Mouse (Mus musculus) intestine, embryonic 14.5 days (tissue): ENCODE measurements around the gene Cotl1. TPM values are rescaled to one million over a fixed set of nuclear protein-coding genes. Genes with fewer than 3 reads are reported as not detected.

Experiments
- ATAC-seq: fragments of 200-750 bp; cut with Nextera tagmentation; replicated peaks from 2 replicates; pipeline ENCODE4 v1.8.0; 2017; ENCODE audit warnings: low read depth, moderate number of reproducible peaks, moderate TSS enrichment, moderate library complexity; ENCODE audit not compliant: low FRiP score, low TSS enrichment
- DNase-seq: peaks from one replicate; pipeline ENCODE4 v3.0.0-alpha.2; 2018; ENCODE audit warnings: low spot score
- H3K27ac ChIP-seq: fragments of 300-500 bp; sonication (generic); 2 replicates; pipeline ENCODE4 v1.5.1; 2014; ENCODE audit warnings: low read depth, mild to moderate bottlenecking, control low read depth
- H3K27me3 ChIP-seq: fragments of 300-500 bp; sonication (generic); replicated peaks from 2 replicates; pipeline ENCODE4 v1.6.1; 2014; ENCODE audit warnings: low read length, control low read depth; ENCODE audit not compliant: control insufficient read depth, insufficient read depth
- H3K36me3 ChIP-seq: fragments of 300-500 bp; sonication (generic); 2 replicates; pipeline ENCODE4 v1.6.1; 2014; ENCODE audit warnings: low read length, control low read depth; ENCODE audit not compliant: control insufficient read depth, insufficient read depth
- H3K4me1 ChIP-seq: fragments of 300-500 bp; sonication (generic); replicated peaks from 2 replicates; pipeline ENCODE4 v1.6.1; 2014; ENCODE audit warnings: low read length, control low read depth, mixed read lengths; ENCODE audit not compliant: control insufficient read depth, insufficient read depth
- H3K4me2 ChIP-seq: fragments of 300-500 bp; sonication (generic); 2 replicates; pipeline ENCODE4 v1.6.1; 2014; ENCODE audit warnings: low read length
- H3K4me3 ChIP-seq: fragments of 300-500 bp; sonication (generic); 2 replicates; pipeline ENCODE4 v1.5.1; 2014; ENCODE audit warnings: low read depth, low read length, control low read depth, mixed read lengths
- H3K9ac ChIP-seq: fragments of 300-500 bp; sonication (generic); 2 replicates; pipeline ENCODE4 v1.6.1; 2014; ENCODE audit warnings: mild to moderate bottlenecking, low read length
- H3K9me3 ChIP-seq: fragments of 300-500 bp; sonication (generic); 2 replicates; pipeline ENCODE4 v1.6.1; 2016; ENCODE audit warnings: low read length, control low read depth; ENCODE audit not compliant: control insufficient read depth
- WGBS: fragments of 180-500 bp; shearing (Covaris S2); extraction: QIAGEN DNeasy Blood & Tissue Kit; methylation state at CpG from one replicate; pipeline ENCODE4 v1.1.7; 2014; 5-methylcytosine and 5-hydroxymethylcytosine counted together
- polyA plus RNA-seq: library from polyadenylated mRNA; unstranded; fragments of >200 nt; fragmentation: Nextera tagmentation; extraction: Ambion mirVana; gene quantifications from 2 replicates; pipeline ENCODE4 v1.2.1, GENCODE M21; 2014

Cotl1 gene
- polyA plus RNA-seq, 1 experiment from 2014 or later: 468 TPM

- peak overlapping the region; percentile 62 for H3K4me2 ChIP-seq
- 17% methylated on average over 7 of the region's 7 CpGs for WGBS
- H3K36me3 ChIP-seq: no peaks in the 10 kb centered on the region
- H3K4me1 ChIP-seq: peaks cover 15% of the 10 kb centered on the region
- peak; percentile 17 for ATAC-seq
- peak overlapping the region; percentile 45 for H3K27ac ChIP-seq
- H3K9me3 ChIP-seq: no peaks in the 10 kb centered on the region
- no peaks in the 10 kb centered on the region for H3K27me3 ChIP-seq
- peak overlapping the region; percentile 53 for H3K4me3 ChIP-seq
- DNase-seq: no peak
- H3K9ac ChIP-seq: peak overlapping the region; percentile 54
These were observed 62.6 kb downstream of the Cotl1 start for GRCm38 (mm10) chr8:119777765-119778164.

GRCm38 (mm10) chr8:119776668-119777245, 63.6 kb downstream of the Cotl1 start:
- Histone ChIP-seq H3K4me1 (peaks cover 15% of the 10 kb centered on the region), H3K4me3 (no peak overlapping the region), H3K36me3 (peaks cover 8% of the 10 kb centered on the region; the same call in 1 of the 2 replicates), H3K9me3 (no peaks in the 10 kb centered on the region), H3K9ac (no peak overlapping the region), H3K4me2 (no peak overlapping the region), H3K27ac (no peak overlapping the region), H3K27me3 (no peaks in the 10 kb centered on the region)
- no peak for ATAC-seq
- WGBS: 83% methylated on average over 7 of the region's 7 CpGs
- no peak for DNase-seq

GRCm38 (mm10) chr8:119765761-119766444, 74.4 kb downstream of the Cotl1 start:
- Histone ChIP-seq H3K9ac (no peak overlapping the region), H3K27me3 (no peaks in the 10 kb centered on the region), H3K27ac (no peak overlapping the region), H3K4me1 (no peaks in the 10 kb centered on the region), H3K4me3 (no peak overlapping the region), H3K4me2 (no peak overlapping the region), H3K36me3 (peaks cover 26% of the 10 kb centered on the region), H3K9me3 (no peaks in the 10 kb centered on the region)
- ATAC-seq: no peak
- WGBS: 74% methylated on average over 22 of the region's 22 CpGs
- DNase-seq: no peak

GRCm38 (mm10) chr8:119765311-119765710, 75.0 kb downstream of the Cotl1 start:
- 87% methylated on average over 10 of the region's 10 CpGs for WGBS
- Histone ChIP-seq H3K9me3 (no peaks in the 10 kb centered on the region), H3K4me1 (no peaks in the 10 kb centered on the region), H3K27me3 (no peaks in the 10 kb centered on the region), H3K27ac (no peak overlapping the region), H3K9ac (no peak overlapping the region), H3K4me2 (no peak overlapping the region), H3K4me3 (no peak overlapping the region), H3K36me3 (peaks cover 31% of the 10 kb centered on the region)
- no peak for ATAC-seq
- no peak for DNase-seq

- Histone ChIP-seq H3K9me3 (no peaks in the 10 kb centered on the region), H3K4me1 (no peaks in the 10 kb centered on the region), H3K27me3 (no peaks in the 10 kb centered on the region), H3K27ac (no peak overlapping the region), H3K4me3 (no peak overlapping the region), H3K9ac (no peak overlapping the region), H3K4me2 (no peak overlapping the region), H3K36me3 (peaks cover 24% of the 10 kb centered on the region)
- ATAC-seq (no peak), DNase-seq (no peak)
- 88% methylated on average over 21 of the region's 21 CpGs for WGBS
These were observed 77.8 kb downstream of the Cotl1 start for GRCm38 (mm10) chr8:119762226-119763220.

- Histone ChIP-seq H3K4me2 (no peak overlapping the region), H3K9ac (no peak overlapping the region), H3K27me3 (no peaks in the 10 kb centered on the region), H3K27ac (no peak overlapping the region), H3K9me3 (no peaks in the 10 kb centered on the region), H3K4me1 (no peaks in the 10 kb centered on the region), H3K36me3 (peaks cover 16% of the 10 kb centered on the region), H3K4me3 (no peak overlapping the region)
- no peak for ATAC-seq
- 91% methylated on average over 11 of the region's 11 CpGs for WGBS
- DNase-seq: no peak
These were observed 78.7 kb downstream of the Cotl1 start for GRCm38 (mm10) chr8:119761692-119762091.

Other genes with a start within 250 kb of the Cotl1 start
- gene Taf1c, start 235.3 kb downstream of the Cotl1 start, polyA plus RNA-seq: 12.6 and 13.0 TPM in 2 replicates
- gene Adad2, start 227.8 kb downstream of the Cotl1 start, polyA plus RNA-seq: 0.09 TPM in 1 of 2 replicates, not detected in the other
- gene Kcng4, start 204.9 kb downstream of the Cotl1 start, polyA plus RNA-seq: 0.11 TPM in 2 replicates
- 4.1 and 4.6 TPM in 2 replicates for gene Wfdc1, start 174.2 kb downstream of the Cotl1 start, polyA plus RNA-seq
- 3.1 and 3.6 TPM in 2 replicates for gene Atp2c2, start 140.5 kb downstream of the Cotl1 start, polyA plus RNA-seq
- gene Tldc1, start 62.1 kb downstream of the Cotl1 start, polyA plus RNA-seq: 11.1 and 15.0 TPM in 2 replicates
- gene Klhl36, start 21.7 kb upstream of the Cotl1 start, polyA plus RNA-seq: 12.9 and 14.0 TPM in 2 replicates
- 136 and 144 TPM in 2 replicates for gene Usp10, start 69.8 kb upstream of the Cotl1 start, polyA plus RNA-seq
- 8.3 and 9.9 TPM in 2 replicates for gene Gm20388, start 70.3 kb upstream of the Cotl1 start, polyA plus RNA-seq
- 18.0 and 22.0 TPM in 2 replicates for gene Crispld2, start 151.9 kb upstream of the Cotl1 start, polyA plus RNA-seq